Mouse (Mus musculus) left cerebral cortex, adult 18-20 months (tissue): ENCODE measurements around the gene Aco2. TPM values are rescaled to one million over a fixed set of nuclear protein-coding genes. Genes with fewer than 3 reads are reported as not detected.
"Not testable (repeated sequence)": the region's sequence is repeated elsewhere in the genome, so short reads cannot be mapped to it uniquely, and the experiment has no call there.

Experiments
- DNase-seq, 2 experiments: peaks; one replicate each; pipeline ENCODE4 v3.0.0; 2021 to 2022; ENCODE audit warnings: low spot score in 2 of 2, mixed read lengths in 1 of 2
- total RNA-seq, 2 experiments: library from RNA; stranded (reverse); gene quantifications; 2 replicates each; pipeline ENCODE4 v1.2.3; 2021

The Aco2 gene
- total RNA-seq, 2 experiments from 2014 or later, result 414 to 429 TPM

DNA sequence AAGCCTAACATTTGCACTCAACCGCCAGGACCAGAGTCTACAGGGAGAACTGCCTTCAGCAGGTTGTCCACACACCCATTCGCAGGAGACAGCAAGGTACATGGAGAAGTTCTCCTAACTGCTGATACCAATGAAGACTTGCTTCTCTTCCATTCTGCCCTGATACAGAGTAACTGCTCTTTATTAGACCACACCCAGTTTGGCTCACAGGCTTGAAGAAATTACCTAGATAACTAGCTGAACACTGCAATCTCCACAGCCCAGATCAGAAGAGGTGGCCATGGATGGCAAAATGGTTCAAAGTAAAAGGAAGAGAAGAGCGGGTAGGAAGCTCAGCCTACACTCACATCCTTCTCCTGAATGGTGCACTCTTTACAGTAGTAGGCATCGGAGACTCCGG lies 2.1 kb upstream of the Aco2 start:
- no peak for DNase-seq

DNA sequence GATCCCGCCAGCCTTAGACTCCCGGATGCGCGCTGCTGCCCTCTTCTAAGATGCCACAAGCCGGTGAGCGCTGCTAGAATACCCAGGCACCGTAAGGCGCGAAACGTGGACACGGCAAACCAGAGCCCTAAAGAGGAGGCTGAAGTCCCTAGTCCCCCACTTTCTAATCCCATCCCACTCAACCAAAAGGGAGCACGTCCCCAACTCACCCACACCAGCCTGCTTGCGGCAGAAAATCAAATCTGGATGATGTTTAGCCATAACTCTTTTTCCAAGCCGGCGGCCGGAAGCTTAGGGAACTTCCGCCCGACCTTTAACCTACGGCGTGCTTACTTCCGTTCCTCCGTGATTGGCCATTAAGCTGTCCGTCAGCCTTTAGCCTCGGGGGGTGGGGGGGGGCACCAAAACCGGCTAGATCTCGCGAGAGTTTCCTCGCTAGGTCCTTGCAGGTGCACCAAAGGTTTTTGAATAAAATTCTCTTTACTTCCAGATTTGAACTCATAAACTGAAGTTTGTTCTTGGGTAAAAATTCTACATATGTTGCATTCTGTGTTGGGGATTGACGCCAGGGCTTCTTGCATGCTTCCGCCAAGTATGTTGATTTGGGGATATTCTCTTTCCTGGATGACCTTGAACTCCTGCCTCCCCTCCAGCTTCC lies 376 bp upstream of the Aco2 start, which contains the start of gene Phf5a:
Gene Phf5a (minus strand): TSS at position 308 of the 658 bp plus-strand sequence.
- DNase-seq, result peak; percentile 81 to 87

DNA sequence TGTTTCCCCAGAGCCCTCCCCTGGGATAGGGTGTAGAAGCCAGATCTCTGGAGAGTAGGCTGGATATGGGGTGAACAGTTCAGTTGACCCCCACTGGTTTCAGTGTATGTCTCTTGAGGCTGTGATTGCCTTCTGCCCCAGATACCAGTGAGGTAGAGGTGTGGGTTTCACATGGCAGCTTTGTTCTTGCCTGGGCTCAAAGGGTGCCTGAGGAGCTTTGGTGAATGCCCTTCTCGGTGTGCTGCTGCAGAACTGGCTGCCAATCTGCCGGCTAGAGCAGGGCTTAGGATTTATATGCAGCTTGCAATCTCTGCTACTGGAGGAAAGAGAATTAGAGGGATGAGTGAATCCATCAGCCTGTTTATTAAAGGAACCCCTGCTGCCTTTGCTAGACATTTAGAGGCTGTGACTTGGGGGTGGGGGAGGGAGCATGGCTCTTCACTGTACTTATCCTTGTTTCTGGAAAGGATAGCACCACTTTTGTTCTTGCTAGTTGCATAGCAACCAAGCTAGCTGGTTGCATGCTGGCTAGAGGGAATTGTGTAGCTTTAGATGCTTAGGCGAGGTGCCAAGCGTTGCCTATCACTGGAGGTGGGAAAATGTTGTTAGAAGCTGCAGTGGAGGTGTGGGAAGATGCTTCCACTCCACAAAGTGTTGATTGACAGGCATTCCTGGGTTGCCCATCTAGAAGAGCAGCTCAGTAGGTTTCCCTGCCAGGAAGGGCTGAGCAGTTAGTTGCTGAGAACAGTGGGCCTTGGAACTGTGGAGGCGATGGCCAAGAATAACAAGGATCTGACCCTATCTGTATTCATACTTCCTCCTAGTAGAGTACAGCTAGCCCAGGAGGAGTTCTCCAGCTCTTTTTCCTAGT lies 7.7 kb downstream of the Aco2 start:
- DNase-seq, result peak; percentile 80 to 86

DNA sequence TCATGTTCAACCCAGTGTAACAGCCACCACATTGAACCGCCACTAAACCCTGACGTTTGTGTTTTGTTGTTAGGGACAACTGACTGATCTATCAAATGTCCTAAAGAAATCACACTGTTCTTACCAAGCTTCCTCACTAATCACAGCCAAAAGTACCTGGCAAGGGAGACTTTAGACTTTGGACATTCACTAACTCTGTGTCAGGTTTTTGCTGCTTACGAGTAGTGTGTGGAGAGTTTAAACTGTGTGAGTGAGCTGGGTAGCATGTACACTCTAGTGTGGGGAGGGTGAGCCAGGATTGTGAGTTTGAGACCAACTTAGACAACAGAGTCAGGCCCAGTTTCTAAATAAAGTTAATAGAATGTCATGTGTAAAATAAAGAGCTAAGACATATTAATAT lies 10.2 kb downstream of the Aco2 start:
- DNase-seq, result no peak

DNA sequence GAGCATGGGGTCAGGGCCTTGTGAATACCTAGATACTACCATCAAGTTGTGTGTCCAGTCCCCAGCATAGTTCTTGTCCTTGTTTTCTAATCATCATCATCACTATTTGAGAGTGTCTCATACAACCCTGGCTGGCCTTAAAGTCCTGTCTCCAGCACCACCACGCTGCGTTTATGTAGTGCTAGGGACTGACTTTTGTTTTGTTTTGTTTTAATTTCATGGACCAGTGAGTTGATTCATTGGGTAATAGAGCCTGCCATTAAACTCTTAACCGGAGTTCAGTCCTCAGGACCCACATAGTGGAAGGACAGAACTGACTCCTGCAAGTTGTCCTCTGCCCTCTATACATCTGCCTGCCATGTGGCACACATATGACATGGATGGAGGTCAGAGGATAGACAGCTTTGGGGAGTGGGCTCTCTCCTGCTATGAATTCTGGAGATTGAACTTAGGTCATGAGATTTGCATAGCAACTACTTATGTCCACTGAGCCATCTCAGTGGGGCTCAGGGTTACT lies 13.4 kb downstream of the Aco2 start:
- no peak for DNase-seq

DNA sequence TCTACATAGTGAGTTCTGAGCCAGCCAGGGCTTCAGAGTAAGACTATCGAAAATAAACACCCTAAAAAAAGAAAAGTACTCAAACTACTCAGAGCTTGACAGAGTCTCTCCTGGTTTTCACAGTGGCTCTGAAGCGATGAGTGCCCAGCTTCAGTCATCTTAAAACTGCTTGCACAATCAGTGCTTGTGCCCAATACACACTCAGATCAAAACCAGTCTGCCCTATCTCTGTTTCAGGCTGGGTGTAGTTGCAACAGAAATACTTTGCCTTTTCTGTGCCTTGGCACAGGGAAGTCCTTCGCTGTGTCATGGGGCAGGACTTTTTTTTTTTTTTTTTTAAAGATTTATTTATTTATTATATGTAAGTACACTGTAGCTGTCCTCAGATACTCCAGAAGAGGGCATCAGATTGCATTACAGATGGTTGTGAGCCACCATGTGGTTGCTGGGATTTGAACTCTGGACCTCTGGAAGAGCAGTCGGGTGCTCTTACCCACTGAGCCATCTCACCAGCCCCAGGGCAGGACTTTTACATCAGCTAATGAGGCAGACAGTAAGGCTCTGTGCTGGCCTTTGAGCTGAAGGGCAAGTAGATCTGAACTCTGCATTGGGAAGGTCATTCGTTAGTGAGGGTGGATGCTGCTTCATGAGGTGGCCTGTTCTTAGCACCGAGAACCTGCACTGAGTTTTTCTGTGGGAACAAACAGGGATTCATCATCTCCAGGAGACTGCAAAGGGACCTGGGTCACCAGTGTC lies 14.9 kb downstream of the Aco2 start:
- no peak for DNase-seq

DNA sequence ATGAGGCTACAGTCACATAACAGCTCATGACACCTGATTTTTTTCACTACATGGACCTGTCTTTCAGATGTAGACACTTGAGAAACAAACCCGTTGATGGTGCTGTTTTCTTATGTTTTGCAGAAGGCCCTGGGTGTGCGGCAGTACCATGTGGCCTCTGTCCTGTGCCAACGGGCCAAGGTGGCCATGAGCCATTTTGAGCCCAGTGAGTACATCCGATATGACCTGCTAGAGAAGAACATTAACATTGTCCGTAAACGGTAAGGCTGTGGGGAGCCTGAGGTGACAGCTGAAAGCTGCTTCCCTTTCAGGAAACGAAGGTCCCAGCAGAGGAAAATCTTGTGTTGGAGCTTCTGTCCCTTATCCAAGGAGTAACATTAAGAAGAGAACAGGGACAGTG lies 17.1 kb downstream of the Aco2 start:
- DNase-seq, result no peak

DNA sequence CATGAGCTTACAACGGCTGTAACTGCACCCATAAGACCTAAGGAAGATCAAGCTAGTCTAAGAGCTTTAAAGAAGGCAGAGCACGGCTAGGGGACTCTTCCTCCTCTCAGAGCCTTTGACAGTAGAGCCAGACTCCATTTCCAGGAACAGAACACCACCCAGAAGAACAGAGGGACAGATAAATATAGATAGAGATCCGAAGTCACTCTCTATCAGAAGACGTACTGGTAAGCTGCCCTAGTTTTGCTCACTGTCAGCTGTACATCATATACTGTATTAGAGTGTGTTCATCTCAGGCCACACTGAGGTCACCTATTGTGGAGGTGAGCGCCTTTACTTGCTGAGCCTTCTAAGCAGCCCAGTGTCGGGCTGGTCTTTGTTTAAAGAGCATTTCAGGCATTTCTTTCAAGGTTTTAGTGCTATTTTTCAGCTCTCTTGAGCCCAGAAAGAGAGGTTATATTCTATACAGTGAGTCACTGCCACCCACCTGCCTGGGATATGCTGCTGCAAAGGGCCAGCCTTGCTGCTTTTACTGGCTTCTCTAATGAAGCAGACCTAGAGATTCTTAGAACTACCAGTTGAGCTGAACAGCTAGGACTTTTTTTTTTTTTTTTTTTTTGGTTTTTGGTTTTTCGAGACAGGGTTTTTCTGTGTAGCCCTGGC lies 19.2 kb downstream of the Aco2 start:
- peak; percentile 57 to 66 for DNase-seq

DNA sequence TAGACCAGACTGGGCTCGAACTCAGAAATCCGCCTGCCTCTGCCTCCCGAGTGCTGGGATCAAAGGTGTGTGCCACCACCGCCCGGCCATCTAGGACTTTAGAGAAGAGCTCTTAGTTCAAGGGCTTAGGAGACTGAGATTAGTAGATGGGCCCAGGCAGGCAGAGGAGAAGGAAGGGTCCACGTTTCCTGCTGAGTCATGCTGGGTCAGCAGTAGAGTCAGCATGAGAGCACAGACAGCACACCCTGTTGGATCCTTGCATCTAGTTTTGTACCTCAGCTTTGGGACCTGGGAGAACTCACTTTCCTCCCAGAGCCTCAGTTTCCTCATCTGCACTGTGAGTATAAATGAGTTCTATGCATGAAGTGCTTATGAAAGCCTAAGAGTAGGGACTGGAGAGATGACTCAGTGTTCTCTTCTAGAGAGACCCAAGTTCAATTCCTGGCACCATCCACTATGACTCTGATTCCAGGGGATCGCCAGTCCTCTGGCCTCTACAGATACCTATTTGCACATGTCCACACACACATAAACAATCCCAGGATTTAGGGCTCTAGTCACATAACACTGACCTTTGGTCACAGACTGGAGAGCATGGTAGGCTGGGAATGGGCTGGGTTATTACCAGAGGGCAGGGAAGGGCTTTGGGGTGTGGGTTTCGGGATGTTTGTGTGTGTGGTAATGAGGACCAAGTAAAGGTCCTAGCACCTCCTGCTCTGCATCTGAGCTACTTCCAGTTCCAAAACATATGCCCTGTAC lies 19.9 kb downstream of the Aco2 start:
- no peak for DNase-seq

DNA sequence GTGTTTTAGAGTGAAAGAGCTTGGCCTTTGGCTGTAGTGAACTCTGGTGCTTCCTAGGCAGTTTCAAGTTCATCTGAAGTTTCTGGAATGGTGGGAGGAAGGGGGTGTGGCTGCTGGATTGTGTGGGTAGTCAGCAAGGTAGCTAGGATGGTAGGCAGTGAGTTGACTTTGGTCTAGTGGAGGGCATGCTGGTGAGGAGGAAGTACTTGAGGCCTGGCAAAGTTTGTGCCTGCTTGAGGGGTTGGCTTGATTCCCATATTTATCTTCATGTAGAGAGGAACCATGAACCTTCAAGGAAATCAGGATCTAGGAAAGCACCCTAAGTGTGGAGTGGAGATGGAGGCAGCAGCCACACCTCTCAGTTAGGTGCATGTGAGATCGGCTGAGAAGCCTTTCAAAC lies 21.9 kb downstream of the Aco2 start:
- DNase-seq, result no peak

DNA sequence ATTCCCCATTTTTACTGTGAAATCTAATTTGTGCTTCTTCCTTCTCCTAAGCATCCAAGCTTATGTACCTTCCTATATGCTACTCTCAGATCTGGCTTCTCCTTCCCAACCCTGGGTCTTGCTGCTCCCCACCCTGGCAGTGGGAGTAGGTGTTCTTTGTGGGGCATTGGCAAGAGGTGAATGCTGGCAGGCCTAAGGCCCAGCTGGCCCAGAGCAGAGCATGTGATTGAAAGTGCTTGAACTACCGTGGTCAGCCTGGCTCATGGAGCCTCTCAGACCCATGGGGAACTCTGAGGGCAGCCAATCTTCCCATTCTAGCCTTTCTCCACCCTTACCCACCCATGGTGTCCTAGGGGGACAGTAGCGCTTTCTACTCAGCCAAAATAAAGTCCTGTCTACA lies 24.3 kb downstream of the Aco2 start:
- DNase-seq, result no peak

DNA sequence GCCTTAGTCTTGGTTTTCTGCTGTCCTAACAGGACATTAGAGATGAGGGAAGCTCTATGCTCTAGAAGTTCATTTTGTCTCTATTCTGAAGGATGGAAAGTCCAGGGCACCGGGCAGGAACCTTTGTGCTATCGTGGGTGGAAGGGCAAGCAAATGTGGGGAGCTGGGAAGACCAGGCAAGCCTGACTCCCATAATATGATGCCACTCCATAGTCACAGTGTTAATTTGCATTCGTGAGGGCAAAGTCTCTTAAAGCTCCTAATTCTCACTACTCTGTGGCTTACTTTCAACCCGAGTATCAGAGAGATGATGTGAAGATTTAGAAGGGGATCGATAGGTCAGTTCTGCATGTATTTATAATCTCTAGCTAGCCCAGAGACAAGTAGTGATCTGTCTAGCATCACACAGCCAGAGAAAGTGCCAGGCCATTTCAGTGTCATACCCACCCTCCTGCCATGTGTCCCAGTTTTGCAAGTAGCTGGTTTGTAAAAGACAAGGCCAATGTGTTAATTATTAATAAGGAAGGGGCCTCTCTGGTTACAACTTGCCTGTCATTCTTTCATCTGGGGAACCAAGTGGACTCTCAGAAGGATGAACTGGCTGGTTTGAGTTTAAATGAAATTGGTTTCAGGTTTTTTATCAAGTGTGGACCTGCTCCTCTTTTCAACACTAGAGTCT lies 25.6 kb downstream of the Aco2 start:
- no peak for DNase-seq

DNA sequence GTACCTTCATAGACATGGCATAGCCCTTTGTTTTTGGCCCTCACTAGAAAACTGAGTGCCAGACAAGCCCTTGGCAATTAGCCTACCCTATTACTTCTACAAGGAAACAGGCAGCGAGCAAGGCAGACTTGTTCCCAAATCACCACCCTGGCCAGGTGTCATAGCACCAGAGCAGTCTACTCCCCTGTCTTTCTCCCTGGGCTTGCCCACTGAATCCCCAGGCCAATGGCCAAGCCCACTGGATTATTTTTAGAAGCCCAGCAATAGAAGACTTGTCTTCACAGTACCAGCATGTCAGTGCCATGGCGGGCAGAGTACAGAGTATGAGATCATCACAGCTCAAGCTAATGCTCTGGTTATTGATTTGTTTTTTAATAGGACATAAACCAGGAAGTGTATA lies 26.6 kb downstream of the Aco2 start:
- DNase-seq, result no peak

DNA sequence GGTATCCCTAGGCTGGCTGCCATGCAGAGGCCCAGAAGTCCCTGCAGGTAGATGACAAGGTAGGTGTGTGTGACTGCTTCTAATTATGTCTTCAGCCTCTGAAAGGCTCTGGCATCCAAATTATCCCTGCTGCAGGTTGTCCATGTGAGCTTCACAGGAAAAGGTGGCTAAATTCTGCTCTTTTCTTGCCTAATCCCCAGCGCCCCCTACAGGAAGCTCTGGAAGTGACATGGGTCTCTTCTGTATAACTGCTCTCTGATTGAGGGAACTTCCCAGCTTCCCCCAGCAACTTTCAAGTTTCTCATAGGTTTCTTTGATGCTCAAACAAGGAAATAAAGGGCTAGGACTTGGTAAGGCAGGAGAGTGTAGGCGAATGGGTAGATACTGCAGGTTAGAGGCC lies 32.8 kb downstream of the Aco2 start:
- peak; percentile 72 to 80 for DNase-seq

DNA sequence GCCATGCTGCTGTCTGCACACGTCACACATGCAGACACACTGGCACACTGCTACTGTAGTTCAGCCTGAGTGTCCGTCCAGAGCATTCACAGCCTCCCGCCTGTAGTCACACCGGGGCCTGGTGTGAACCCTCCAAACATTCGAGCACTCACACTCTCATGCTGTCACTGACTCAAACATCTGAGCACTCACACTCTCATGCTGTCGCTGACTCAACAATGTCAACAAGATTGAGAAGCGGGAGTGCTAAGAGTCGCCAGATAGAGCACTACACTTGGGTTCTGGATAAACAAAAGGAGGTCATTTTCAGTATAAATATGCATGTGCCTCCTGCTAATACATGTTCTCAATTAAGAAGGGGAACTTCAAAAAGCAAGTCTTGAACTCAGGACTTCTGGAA lies 35.8 kb downstream of the Aco2 start:
- no peak for DNase-seq

DNA sequence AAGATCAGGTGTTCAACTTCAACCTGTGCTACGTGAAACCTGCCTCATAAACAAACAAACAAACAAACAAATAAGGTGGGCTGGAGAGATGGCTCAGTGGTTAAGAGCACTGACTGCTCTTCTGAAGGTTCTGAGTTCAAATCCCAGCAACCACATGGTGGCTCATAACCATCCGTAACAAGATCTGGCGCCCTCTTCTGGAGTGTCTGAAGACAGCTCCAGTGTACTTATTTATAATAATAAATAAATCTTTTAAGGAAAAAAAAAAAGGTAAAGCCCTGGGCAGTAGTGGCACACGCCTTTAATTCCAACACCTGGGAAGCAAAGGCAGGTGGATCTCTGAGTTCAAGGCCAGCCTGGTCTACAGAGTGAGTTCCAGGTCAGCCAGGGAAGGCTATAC lies 36.7 kb downstream of the Aco2 start:
- DNase-seq, result not testable (repeated sequence)

DNA sequence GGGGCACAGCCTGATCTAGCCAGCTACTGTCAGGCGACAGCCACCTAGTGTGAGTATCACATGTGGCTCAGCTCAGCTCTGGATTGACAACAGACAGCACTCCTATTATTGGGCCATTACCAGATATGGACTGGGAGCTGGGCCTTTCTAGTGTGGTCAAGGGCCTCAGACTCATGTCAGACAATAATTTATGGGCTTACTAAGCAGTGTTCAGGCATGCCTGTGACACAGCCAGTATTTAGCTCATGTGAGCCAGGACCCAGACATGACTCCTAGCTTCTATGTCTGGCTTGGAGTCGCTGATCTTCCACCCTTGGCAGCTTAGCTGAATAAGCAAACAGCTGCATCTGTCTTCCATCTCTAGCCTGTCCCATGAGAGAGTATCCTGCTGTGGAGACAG lies 40.4 kb downstream of the Aco2 start:
- DNase-seq, result no peak

DNA sequence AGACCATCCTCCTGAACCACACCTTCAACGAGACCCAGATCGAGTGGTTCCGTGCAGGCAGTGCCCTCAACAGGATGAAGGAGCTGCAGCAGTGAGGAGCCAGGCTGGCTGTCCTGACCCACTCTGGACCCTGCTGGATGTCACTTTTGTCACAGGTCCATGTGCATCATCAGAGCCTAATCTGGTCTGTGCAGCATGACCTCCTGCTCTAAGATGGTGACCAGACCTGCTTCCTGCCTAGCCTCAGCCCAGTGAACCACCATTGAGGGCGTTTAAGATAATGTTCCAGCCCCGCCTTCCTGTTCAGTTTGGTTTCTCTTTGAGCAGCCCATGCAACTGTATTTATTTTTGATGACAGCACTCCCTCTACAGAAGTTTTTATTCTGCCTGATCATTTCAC lies 42.6 kb downstream of the Aco2 start:
- no peak for DNase-seq

DNA sequence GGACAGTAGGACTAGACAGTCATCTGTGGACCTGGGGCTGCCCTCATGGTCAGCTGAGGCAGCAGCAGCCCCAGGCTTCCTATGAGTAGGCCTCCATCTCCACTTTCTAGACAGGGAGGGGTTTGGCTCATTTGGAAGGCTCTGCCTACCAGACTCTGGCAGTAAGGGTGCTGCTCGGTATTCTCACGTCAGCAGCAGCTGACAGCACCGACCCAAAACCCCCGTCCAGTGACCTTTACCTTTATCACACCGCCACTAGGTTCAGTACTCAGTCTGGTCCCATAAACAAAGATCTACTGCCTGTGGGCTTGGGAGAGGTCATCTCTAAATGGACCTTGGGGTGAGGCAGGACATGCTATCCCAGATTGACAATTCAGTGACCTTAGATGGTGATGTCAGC lies 43.6 kb downstream of the Aco2 start:
- DNase-seq, result no peak

DNA sequence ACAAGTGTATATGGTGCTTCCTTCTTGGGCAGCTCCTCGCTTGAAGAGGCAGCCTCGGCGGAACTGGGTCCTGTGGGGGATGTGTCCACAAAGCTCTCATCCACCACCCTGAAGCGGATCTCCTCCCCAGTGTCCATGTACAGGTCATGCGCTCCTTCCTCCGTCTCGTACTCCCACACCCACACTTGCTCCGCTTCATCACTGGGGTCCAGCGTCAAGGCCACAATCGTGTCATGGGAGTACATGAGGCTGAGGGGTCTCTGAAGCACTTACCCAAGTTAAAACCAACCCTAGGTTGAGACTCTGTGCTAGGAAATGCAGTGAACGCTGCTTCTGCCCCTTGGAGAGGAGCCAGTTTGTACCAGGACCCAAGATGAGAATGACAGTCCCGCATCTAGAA lies 45.1 kb downstream of the Aco2 start:
- no peak for DNase-seq
